Mouse (Mus musculus) activated CD4-positive, CD25-positive, alpha-beta regulatory T cell (primary cell): Measurements from ENCODE around the gene Xiap. TPM values are rescaled to one million over a fixed set of nuclear protein-coding genes. Genes with fewer than 3 reads are reported as not detected.

Experiments used
- polyA plus RNA-seq, 2 experiments: library from polyadenylated mRNA; unstranded; fragments of 100-300 nt; shearing (Covaris generic); gene quantifications; one replicate each; pipeline ENCODE4 v1.2.1; 2017

Xiap gene
- polyA plus RNA-seq, result 10 to 100 TPM; 11.6 to 13.5 TPM

GRCm38 (mm10) chrX:42059282-42060068, at the start of gene Xiap:
TSS of gene Xiap (plus strand) at chrX:42059679.

GRCm38 (mm10) chrX:42148788-42149556, 89.5 kb downstream of the Xiap start, which contains the start of gene Stag2:
TSS of gene Stag2 (plus strand) at chrX:42149317.

Other genes starting within 250 kb of the Xiap start
- 100 to 1,000 TPM; 126 to 134 TPM for gene Thoc2, start 139.0 kb upstream of the Xiap start, polyA plus RNA-seq
- 10 to 100 TPM; 60.5 to 70.6 TPM for gene Stag2, start 89.6 kb downstream of the Xiap start, polyA plus RNA-seq